In the genomic region with DNA sequence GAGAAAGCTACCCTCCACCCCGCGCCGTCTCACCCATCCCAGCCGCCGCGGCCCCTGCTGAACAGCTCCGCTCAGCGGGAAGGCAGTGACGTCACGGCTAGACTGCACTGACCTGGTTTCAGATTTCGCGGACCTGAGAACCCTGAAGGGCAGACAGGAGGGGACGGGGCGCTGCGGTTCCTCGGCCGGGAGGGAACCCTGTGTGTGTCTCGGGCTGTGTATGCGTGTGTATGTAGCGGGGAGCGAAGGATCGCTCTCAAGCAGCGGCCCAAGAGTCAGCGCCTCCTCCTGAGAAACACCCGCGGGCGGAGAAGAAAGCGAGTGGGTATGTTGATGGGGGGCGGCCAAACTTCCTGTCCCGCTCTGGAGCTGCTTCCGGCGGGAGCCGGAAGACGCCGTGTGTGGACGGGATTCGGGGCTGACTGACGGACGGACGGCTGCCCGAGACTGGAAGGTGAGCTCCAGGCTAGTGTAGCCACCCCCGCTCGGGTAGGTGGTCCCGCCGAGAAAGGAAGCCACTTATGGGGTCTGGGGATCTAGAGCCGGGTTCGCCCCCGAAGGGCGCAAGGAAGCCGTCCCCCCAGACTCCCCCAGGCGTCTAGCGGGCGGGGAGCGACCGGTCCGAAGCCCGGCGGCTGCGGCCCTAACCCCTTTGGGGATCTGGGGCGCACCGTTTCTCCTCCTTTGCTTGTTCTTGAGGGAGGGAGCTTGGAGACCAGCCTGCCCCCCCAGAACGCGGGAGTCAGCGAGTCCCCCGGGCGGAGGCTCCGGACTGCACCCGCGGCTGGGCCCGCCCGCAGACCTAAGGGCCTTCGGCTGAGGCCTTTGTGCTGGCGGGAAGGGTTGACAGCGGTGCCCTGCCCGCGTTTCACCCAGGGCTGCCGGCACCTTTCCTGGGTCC, we compare ENCODE assay signal across 8 mouse cellular contexts. TPM values are rescaled to one million over a fixed set of nuclear protein-coding genes. Genes with fewer than 3 reads are reported as not detected.
DNase-seq lines count a peak whose midpoint lies in the region; ATAC-seq and TF ChIP-seq lines count a peak whose summit lies in the region.

A gene (plus strand): TSS at position 132 of the 901 bp plus-strand sequence.

- peak; percentile 80 for DNase-seq in WW6 (ENCODE audit: low read depth, low spot score)
- DNase-seq in cerebellum, postnatal 4 days (ENCODE audit: low spot score in 2 of 2), result peak; percentile 47 to 78
- DNase-seq in gastrocnemius, adult 2 months, result peak; percentile 93
- peak; percentile 88 for DNase-seq in hindbrain, postnatal 0 days (ENCODE audit: low spot score)
- peak; percentile 78 to 79 for DNase-seq in left cerebral cortex, adult 2 months (ENCODE audit: extremely low spot score in 1 of 2, low spot score in 2 of 2)
- DNase-seq in right cerebral cortex, adult 2 months (ENCODE audit: low spot score in 2 of 2), result peak; percentile 83 to 87
- DNase-seq in urinary bladder, postnatal 14 days (ENCODE audit: low spot score), result peak; percentile 87

- peak within 1 kb of the TSS; percentile 77 for H3K4me2 ChIP-seq in hindbrain, postnatal 0 days (ENCODE audit: low read depth, low read length)

- peak within 1 kb of the TSS; percentile 99 for H3K27ac ChIP-seq in gastrocnemius, adult 2 months
- peak within 1 kb of the TSS; percentile 93 for H3K27ac ChIP-seq in hindbrain, postnatal 0 days
- H3K27ac ChIP-seq in left cerebral cortex, adult 2 months, result peak within 1 kb of the TSS; percentile 97

- no peaks in the 10 kb centered on the region for H3K27me3 ChIP-seq in hindbrain, postnatal 0 days (ENCODE audit: insufficient read depth, low read length)

- no peaks in the 10 kb centered on the region for H3K36me3 ChIP-seq in hindbrain, postnatal 0 days (ENCODE audit: insufficient read depth, low read length)

- peak; percentile 94 for ATAC-seq in hindbrain, postnatal 0 days
- peak; percentile 86 for ATAC-seq in megakaryocyte, adult 5-6 weeks (ENCODE audit: poor library complexity, severe bottlenecking)

- H3K4me1 ChIP-seq in hindbrain, postnatal 0 days (ENCODE audit: insufficient read depth, low read length), result peaks cover 5% of the 10 kb centered on the region; the same call in 1 of the 2 replicates

- peak within 1 kb of the TSS; percentile 97 for H3K9ac ChIP-seq in hindbrain, postnatal 0 days (replicated peaks; ENCODE audit: low read length)

- no peaks in the 10 kb centered on the region for H3K9me3 ChIP-seq in hindbrain, postnatal 0 days (ENCODE audit: low read length)

- 0 out of 2 replicates have a peak, but pooled peaks have one; percentile 0 for TF ChIP-seq CTCF in gastrocnemius, adult 2 months (IDR thresholded peaks at IDR 0.05)
- TF ChIP-seq CTCF in hindbrain, postnatal 0 days (IDR thresholded peaks at IDR 0.05; ENCODE audit: low read depth), result peak; percentile 11; the same call in 1 of the 2 replicates
- TF ChIP-seq CTCF in left cerebral cortex, adult 2 months (IDR thresholded peaks at IDR 0.05), result no peak

- peak within 1 kb of the TSS; percentile 80 for H3K4me3 ChIP-seq in gastrocnemius, adult 2 months
- H3K4me3 ChIP-seq in hindbrain, postnatal 0 days (ENCODE audit: low read length), result peak within 1 kb of the TSS; percentile 100
- peak within 1 kb of the TSS; percentile 92 for H3K4me3 ChIP-seq in left cerebral cortex, adult 2 months

- under 1% methylated on average over 75 of the region's 77 CpGs for WGBS in hindbrain, postnatal 0 days

- intact Hi-C loops in gastrocnemius, adult 2 months (cut with DNase I), result loop anchor here (2.0 kb wide), 1 partner anchor 32 kb away; a partner anchor contains a TSS
- intact Hi-C loops in left cerebral cortex, adult 2 months (cut with DNase I), result loop anchor here (5.0 kb wide), 1 partner anchor 90 kb away; a partner anchor contains a TSS

RNA-seq across cellular contexts. Expression of the gene that starts here (rescaled TPM):
- 10 to 100 TPM; 21.2 to 24.9 TPM for total RNA-seq in gastrocnemius, adult 2 months (2021)
- total RNA-seq in hindbrain, postnatal 0 days (2014; rRNA removed), result 30.9 and 55.9 TPM in 2 replicates
- 50.0 and 53.8 TPM in 2 replicates for polyA plus RNA-seq in hindbrain, postnatal 0 days (2015; fragmentation: Nextera tagmentation; extraction: Ambion mirVana)
- total RNA-seq in left cerebral cortex, adult 2 months (2021), result 10 to 100 TPM; 37.9 to 39.7 TPM
- total RNA-seq in megakaryocyte, adult 5-6 weeks (2015), result 37.7 and 43.1 TPM in 2 replicates
- total RNA-seq in megakaryocyte, adult 5-6 weeks (2017), result 25.3 and 32.6 TPM in 2 replicates

Comparison
In these comparisons a context has a peak if more than half of its experiments do, and no peak if none do; other contexts are left out.
1. Peak in every context shown above with its lines: DNase-seq, ATAC-seq, H3K4me3 ChIP-seq and H3K27ac ChIP-seq.